Mouse (Mus musculus) erythroblast, embryonic 14.5 days (primary cell): ENCODE results near the gene Hexa. TPM values are rescaled to one million over a fixed set of nuclear protein-coding genes. Genes with fewer than 3 reads are reported as not detected.

Experiments used
- H3K27me3 ChIP-seq: 2 replicates; pipeline ENCODE4 v1.6.1; 2012; ENCODE audit warnings: inconsistent platforms; ENCODE audit not compliant: control insufficient read depth
- H3K36me3 ChIP-seq: 2 replicates; pipeline ENCODE4 v1.6.1; 2012; ENCODE audit warnings: mild to moderate bottlenecking, inconsistent platforms; ENCODE audit not compliant: control insufficient read depth
- H3K4me1 ChIP-seq: 2 replicates; pipeline ENCODE4 v1.6.1; 2012; ENCODE audit warnings: inconsistent platforms; ENCODE audit not compliant: control insufficient read depth
- H3K4me3 ChIP-seq: replicated peaks from 2 replicates; pipeline ENCODE3; 2012; ENCODE audit warnings: moderate library complexity, mild to moderate bottlenecking, inconsistent platforms
- H3K9me3 ChIP-seq: 2 replicates; pipeline ENCODE4 v1.6.1; 2012; ENCODE audit warnings: low read length, inconsistent platforms, mixed read lengths; ENCODE audit not compliant: control insufficient read depth
- GATA1 ChIP-seq: IDR thresholded peaks from 2 replicates; pipeline ENCODE4 v1.6.1; 2012; ENCODE audit warnings: low read length, inconsistent platforms, mixed read lengths
- TAL1 ChIP-seq: IDR thresholded peaks from 3 replicates; pipeline ENCODE4 v1.6.1; 2012; ENCODE audit warnings: low read length, inconsistent platforms, mixed read lengths
- polyA plus RNA-seq: library from polyadenylated mRNA; stranded (reverse); fragments of >175 nt; gene quantifications from 2 replicates; pipeline ENCODE4 v1.2.3, GENCODE M21; 2012

The Hexa gene
- polyA plus RNA-seq, 1 experiment = 0.42 TPM

GRCm38 (mm10) chr9:59527580-59527979 is 11.8 kb upstream of the Hexa start:
- Histone ChIP-seq H3K9me3 (no peaks in the 10 kb centered on the region), H3K4me3 (no peak overlapping the region), H3K27me3 (no peaks in the 10 kb centered on the region; the same call in 1 of the 2 replicates), H3K4me1 (peaks cover 7% of the 10 kb centered on the region), H3K36me3 (no peaks in the 10 kb centered on the region)
- TF ChIP-seq TAL1 (no peak), GATA1 (no peak)

GRCm38 (mm10) chr9:59528274-59528673 is 11.1 kb upstream of the Hexa start:
- Histone ChIP-seq H3K27me3 (no peaks in the 10 kb centered on the region; the same call in 1 of the 2 replicates), H3K36me3 (no peaks in the 10 kb centered on the region), H3K4me3 (no peak overlapping the region), H3K4me1 (peaks cover 2% of the 10 kb centered on the region; the same call in 1 of the 2 replicates), H3K9me3 (no peaks in the 10 kb centered on the region)
- TF ChIP-seq GATA1 = no peak
- TF ChIP-seq TAL1 = no peak

- H3K36me3 ChIP-seq = no peaks in the 10 kb centered on the region
- no peaks in the 10 kb centered on the region for H3K9me3 ChIP-seq
- H3K4me1 ChIP-seq = peaks cover 2% of the 10 kb centered on the region; the same call in 1 of the 2 replicates
- no peak overlapping the region for H3K4me3 ChIP-seq
- TF ChIP-seq GATA1 (no peak), TAL1 (no peak)
- no peaks in the 10 kb centered on the region; the same call in none of the 2 replicates for H3K27me3 ChIP-seq
These were observed 7.7 kb upstream of the Hexa start for GRCm38 (mm10) chr9:59531645-59532044.

GRCm38 (mm10) chr9:59533422-59533821 is 5.9 kb upstream of the Hexa start:
- Histone ChIP-seq H3K4me1 (no peaks in the 10 kb centered on the region), H3K27me3 (peaks cover 9% of the 10 kb centered on the region), H3K36me3 (no peaks in the 10 kb centered on the region), H3K9me3 (no peaks in the 10 kb centered on the region), H3K4me3 (no peak overlapping the region)
- TF ChIP-seq TAL1 = no peak
- no peak for TF ChIP-seq GATA1

GRCm38 (mm10) chr9:59533889-59534288 is 5.5 kb upstream of the Hexa start:
- no peaks in the 10 kb centered on the region for H3K9me3 ChIP-seq
- TF ChIP-seq GATA1 = no peak
- no peak for TF ChIP-seq TAL1
- no peak overlapping the region for H3K4me3 ChIP-seq
- peaks cover 11% of the 10 kb centered on the region for H3K27me3 ChIP-seq
- no peaks in the 10 kb centered on the region for H3K4me1 ChIP-seq
- no peaks in the 10 kb centered on the region for H3K36me3 ChIP-seq

GRCm38 (mm10) chr9:59537651-59538050 is 1.7 kb upstream of the Hexa start:
- Histone ChIP-seq H3K36me3 (no peaks in the 10 kb centered on the region), H3K9me3 (no peaks in the 10 kb centered on the region), H3K27me3 (peaks cover 30% of the 10 kb centered on the region), H3K4me1 (peaks cover 16% of the 10 kb centered on the region), H3K4me3 (no peak overlapping the region)
- no peak for TF ChIP-seq GATA1
- TF ChIP-seq TAL1 = no peak

- Histone ChIP-seq H3K27me3 (peaks cover 30% of the 10 kb centered on the region), H3K9me3 (no peaks in the 10 kb centered on the region), H3K4me1 (peaks cover 16% of the 10 kb centered on the region), H3K36me3 (no peaks in the 10 kb centered on the region), H3K4me3 (no peak overlapping the region)
- TF ChIP-seq TAL1 (no peak), GATA1 (no peak)
These were observed 2.3 kb downstream of the Hexa start for GRCm38 (mm10) chr9:59541617-59542016.

GRCm38 (mm10) chr9:59542766-59543324 is 3.5 kb downstream of the Hexa start:
- no peaks in the 10 kb centered on the region for H3K9me3 ChIP-seq
- no peak overlapping the region for H3K4me3 ChIP-seq
- no peaks in the 10 kb centered on the region for H3K36me3 ChIP-seq
- peaks cover 16% of the 10 kb centered on the region for H3K4me1 ChIP-seq
- H3K27me3 ChIP-seq = peaks cover 25% of the 10 kb centered on the region
- TF ChIP-seq GATA1 (no peak; the same call in 1 of the 2 replicates), TAL1 (no peak)

GRCm38 (mm10) chr9:59544739-59545138 is 5.4 kb downstream of the Hexa start:
- no peak overlapping the region for H3K4me3 ChIP-seq

GRCm38 (mm10) chr9:59547869-59548268 is 8.5 kb downstream of the Hexa start:
- TF ChIP-seq TAL1 = no peak
- no peak for TF ChIP-seq GATA1
- Histone ChIP-seq H3K36me3 (no peaks in the 10 kb centered on the region), H3K9me3 (no peaks in the 10 kb centered on the region), H3K27me3 (no peaks in the 10 kb centered on the region), H3K4me1 (no peaks in the 10 kb centered on the region), H3K4me3 (no peak overlapping the region)

More at GRCm38 (mm10) chr9:59544739-59545138, 5.4 kb downstream of the Hexa start:
- H3K27me3 ChIP-seq = peaks cover 10% of the 10 kb centered on the region
- no peaks in the 10 kb centered on the region for H3K36me3 ChIP-seq
- peaks cover 9% of the 10 kb centered on the region for H3K4me1 ChIP-seq
- H3K9me3 ChIP-seq = no peaks in the 10 kb centered on the region
- TF ChIP-seq GATA1 (no peak), TAL1 (no peak)
